Mouse (Mus musculus): ENCODE measurements around the gene Ap3d1. TPM values are rescaled to one million over a fixed set of nuclear protein-coding genes. Genes with fewer than 3 reads are reported as not detected.
A peak's percentile ranks its signal among the peaks of the same experiment; 100 is the strongest.

The Ap3d1 gene
- total and polyA plus RNA-seq, 2 experiments from 2014 or later = 99.7 to 201 TPM

- Histone ChIP-seq H3K27me3 (ENCODE audit: insufficient read depth, low read length) (no peaks in the 10 kb centered on the region), H3K9me3 (ENCODE audit: low read length) (no peaks in the 10 kb centered on the region), H3K4me3 (ENCODE audit: low read length) (no peak overlapping the region), H3K4me2 (ENCODE audit: low read depth, low read length) (no peak overlapping the region), H3K36me3 (ENCODE audit: insufficient read depth, low read length) (peaks cover 6% of the 10 kb centered on the region; the same call in 1 of the 2 replicates), H3K4me1 (ENCODE audit: insufficient read depth, low read length) (0 out of 2 replicates have a peak, but pooled peaks cover 9% of the 10 kb centered on the region), H3K9ac (replicated peaks; ENCODE audit: low read length) (no peak overlapping the region; the same call in 1 of the 2 replicates), H3K27ac (no peak overlapping the region)
- no peak for ATAC-seq
- no peak for TF ChIP-seq CTCF (IDR thresholded peaks at IDR 0.05; ENCODE audit: low read depth)
- WGBS = 74% methylated on average over 11 of the region's 12 CpGs
- no peak for DNase-seq (ENCODE audit: low spot score)
Measured at GRCm38 (mm10) chr10:80696502-80697392, 45.3 kb downstream of the Ap3d1 start.

- Histone ChIP-seq H3K36me3 (ENCODE audit: insufficient read depth, low read length) (peaks cover 6% of the 10 kb centered on the region; the same call in 1 of the 2 replicates), H3K9ac (replicated peaks; ENCODE audit: low read length) (no peak overlapping the region; the same call in 1 of the 2 replicates), H3K4me1 (ENCODE audit: insufficient read depth, low read length) (0 out of 2 replicates have a peak, but pooled peaks cover 7% of the 10 kb centered on the region), H3K27me3 (ENCODE audit: insufficient read depth, low read length) (no peaks in the 10 kb centered on the region), H3K9me3 (ENCODE audit: low read length) (no peaks in the 10 kb centered on the region), H3K4me3 (ENCODE audit: low read length) (no peak overlapping the region), H3K27ac (no peak overlapping the region), H3K4me2 (ENCODE audit: low read depth, low read length) (no peak overlapping the region)
- no peak for TF ChIP-seq CTCF (IDR thresholded peaks at IDR 0.05; ENCODE audit: low read depth)
- DNase-seq (ENCODE audit: low spot score) = no peak
- 74% methylated on average over 10 of the region's 10 CpGs for WGBS
- no peak for ATAC-seq
Measured at GRCm38 (mm10) chr10:80695801-80696501, 46.1 kb downstream of the Ap3d1 start.

GRCm38 (mm10) chr10:80695186-80695585, 46.9 kb downstream of the Ap3d1 start:
- Histone ChIP-seq H3K36me3 (ENCODE audit: insufficient read depth, low read length) (peaks cover 9% of the 10 kb centered on the region; the same call in 1 of the 2 replicates), H3K4me3 (ENCODE audit: low read length) (no peak overlapping the region), H3K9ac (replicated peaks; ENCODE audit: low read length) (no peak overlapping the region), H3K9me3 (ENCODE audit: low read length) (no peaks in the 10 kb centered on the region), H3K4me1 (ENCODE audit: insufficient read depth, low read length) (0 out of 2 replicates have a peak, but pooled peaks cover 4% of the 10 kb centered on the region), H3K4me2 (ENCODE audit: low read depth, low read length) (no peak overlapping the region), H3K27ac (no peak overlapping the region), H3K27me3 (ENCODE audit: insufficient read depth, low read length) (no peaks in the 10 kb centered on the region)
- no peak for TF ChIP-seq CTCF (IDR thresholded peaks at IDR 0.05; ENCODE audit: low read depth)
- no peak for ATAC-seq
- DNase-seq (ENCODE audit: low spot score) = no peak
- WGBS = 92% methylated on average over 2 of the region's 2 CpGs

GRCm38 (mm10) chr10:80694159-80694938, 47.7 kb downstream of the Ap3d1 start:
- ATAC-seq = no peak
- Histone ChIP-seq H3K27ac (no peak overlapping the region), H3K9me3 (ENCODE audit: low read length) (no peaks in the 10 kb centered on the region), H3K36me3 (ENCODE audit: insufficient read depth, low read length) (peaks cover 18% of the 10 kb centered on the region; the same call in 1 of the 2 replicates), H3K27me3 (ENCODE audit: insufficient read depth, low read length) (no peaks in the 10 kb centered on the region), H3K4me1 (ENCODE audit: insufficient read depth, low read length) (no peaks in the 10 kb centered on the region), H3K9ac (replicated peaks; ENCODE audit: low read length) (0 out of 2 replicates have a peak overlapping the region, but pooled peaks have one; percentile 9), H3K4me3 (ENCODE audit: low read length) (no peak overlapping the region), H3K4me2 (ENCODE audit: low read depth, low read length) (no peak overlapping the region)
- no peak for TF ChIP-seq CTCF (IDR thresholded peaks at IDR 0.05; ENCODE audit: low read depth)
- no peak for DNase-seq (ENCODE audit: low spot score)
- 85% methylated on average over 13 of the region's 13 CpGs for whole genome bisulfite sequencing

GRCm38 (mm10) chr10:80693401-80694045, 48.5 kb downstream of the Ap3d1 start:
- DNase-seq (ENCODE audit: low spot score) (no peak), ATAC-seq (no peak)
- TF ChIP-seq CTCF (IDR thresholded peaks at IDR 0.05; ENCODE audit: low read depth) = no peak
- WGBS = 88% methylated on average over 12 of the region's 12 CpGs
- no peaks in the 10 kb centered on the region for H3K9me3 ChIP-seq (ENCODE audit: low read length)
- no peak overlapping the region for H3K4me3 ChIP-seq (ENCODE audit: low read length)
- no peaks in the 10 kb centered on the region for H3K27me3 ChIP-seq (ENCODE audit: insufficient read depth, low read length)
- H3K4me1 ChIP-seq (ENCODE audit: insufficient read depth, low read length) = no peaks in the 10 kb centered on the region
- H3K36me3 ChIP-seq (ENCODE audit: insufficient read depth, low read length) = peaks cover 23% of the 10 kb centered on the region; the same call in 1 of the 2 replicates
- H3K4me2 ChIP-seq (ENCODE audit: low read depth, low read length) = no peak overlapping the region
- H3K27ac ChIP-seq = no peak overlapping the region
- no peak overlapping the region for H3K9ac ChIP-seq (replicated peaks; ENCODE audit: low read length)

All from hindbrain, postnatal 0 days (tissue).